Mouse (Mus musculus) heart, postnatal 4 days (tissue): Measurements from ENCODE around the gene Taf1c. TPM values are rescaled to one million over a fixed set of nuclear protein-coding genes. Genes with fewer than 3 reads are reported as not detected.

ENCODE experiments used
- DNase-seq: peaks from one replicate; pipeline ENCODE4 v3.0.0; 2021
- total RNA-seq, 2 experiments: library from RNA; stranded (reverse); gene quantifications; 2 replicates each; pipeline ENCODE4 v1.2.3; 2021

Taf1c gene
- total RNA-seq, 2 experiments from 2014 or later, result 4.3 to 4.5 TPM

GRCm38 (mm10) chr8:119572411-119572810 is 32.6 kb downstream of the Taf1c start:
- DNase-seq, result no peak

DNA sequence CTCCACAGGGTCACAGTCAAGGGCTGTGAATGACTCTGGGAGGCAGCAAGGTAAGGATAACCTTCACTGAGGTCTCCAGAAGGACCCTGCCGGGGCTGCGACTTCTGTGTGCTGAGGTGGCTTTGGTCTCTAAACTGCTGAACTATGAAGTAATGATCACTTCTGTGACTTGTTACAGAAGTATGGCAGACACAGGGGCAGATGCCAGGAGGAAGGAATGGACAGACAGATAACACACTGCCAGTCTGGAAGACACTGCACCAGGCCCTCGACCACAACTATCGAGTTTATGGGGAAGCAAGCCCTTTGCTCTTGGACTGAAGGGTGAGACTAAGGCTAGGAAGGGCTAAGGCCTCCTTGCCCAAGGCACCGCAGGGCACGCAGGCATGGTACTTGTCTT is 33.9 kb downstream of the Taf1c start:
- no peak for DNase-seq

GRCm38 (mm10) chr8:119569881-119570280 is 35.1 kb downstream of the Taf1c start:
- DNase-seq, result no peak

GRCm38 (mm10) chr8:119568951-119569350 is 36.1 kb downstream of the Taf1c start:
- DNase-seq, result no peak

DNA sequence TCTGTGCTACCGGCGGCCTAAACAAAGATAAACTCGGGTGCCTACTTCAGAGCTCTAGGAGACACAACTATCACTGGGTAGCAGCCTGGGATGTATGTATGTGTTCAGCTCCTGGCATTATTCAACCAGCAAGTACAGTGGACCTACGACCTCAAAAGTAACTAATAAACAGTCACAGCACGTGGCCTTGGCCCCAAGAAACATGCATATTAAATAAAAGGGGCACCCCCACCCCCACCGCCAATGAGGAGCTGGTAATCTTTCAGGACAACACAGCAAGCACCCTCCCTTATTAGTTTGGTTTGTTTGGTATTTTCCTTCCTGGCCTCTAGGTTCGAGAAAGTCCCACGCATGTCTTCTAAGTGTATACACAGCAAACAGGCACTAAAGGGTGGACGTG is 36.8 kb downstream of the Taf1c start:
- no peak for DNase-seq

GRCm38 (mm10) chr8:119566367-119566766 is 38.7 kb downstream of the Taf1c start:
- DNase-seq, result no peak

DNA sequence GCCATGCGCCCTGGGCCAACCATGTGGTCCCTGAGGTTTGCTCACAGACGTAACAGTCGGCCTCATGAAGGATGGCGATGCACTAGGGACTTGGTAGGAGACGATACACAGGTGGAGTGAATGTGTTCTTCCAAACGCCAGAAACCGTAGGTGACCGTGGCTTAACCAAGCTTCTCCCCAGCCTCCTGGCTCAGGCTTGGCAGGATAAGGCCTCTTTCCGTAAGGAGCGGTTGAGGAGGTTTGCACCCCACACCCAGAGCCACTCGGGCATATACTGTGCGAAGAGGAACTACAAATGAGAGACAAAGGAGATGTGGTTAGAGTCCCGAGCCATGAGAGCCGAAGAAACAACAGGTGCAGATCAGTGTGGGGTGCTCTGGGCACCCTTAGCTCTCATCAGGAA is 41.2 kb downstream of the Taf1c start:
- no peak for DNase-seq

- no peak for DNase-seq
Observed at GRCm38 (mm10) chr8:119559402-119559720, 45.7 kb downstream of the Taf1c start.

- peak; percentile 99 for DNase-seq
Observed at GRCm38 (mm10) chr8:119558603-119559401, 46.2 kb downstream of the Taf1c start, which contains the start of gene Mbtps1. Mbtps1 (minus strand) TSS chr8:119558735.

DNA sequence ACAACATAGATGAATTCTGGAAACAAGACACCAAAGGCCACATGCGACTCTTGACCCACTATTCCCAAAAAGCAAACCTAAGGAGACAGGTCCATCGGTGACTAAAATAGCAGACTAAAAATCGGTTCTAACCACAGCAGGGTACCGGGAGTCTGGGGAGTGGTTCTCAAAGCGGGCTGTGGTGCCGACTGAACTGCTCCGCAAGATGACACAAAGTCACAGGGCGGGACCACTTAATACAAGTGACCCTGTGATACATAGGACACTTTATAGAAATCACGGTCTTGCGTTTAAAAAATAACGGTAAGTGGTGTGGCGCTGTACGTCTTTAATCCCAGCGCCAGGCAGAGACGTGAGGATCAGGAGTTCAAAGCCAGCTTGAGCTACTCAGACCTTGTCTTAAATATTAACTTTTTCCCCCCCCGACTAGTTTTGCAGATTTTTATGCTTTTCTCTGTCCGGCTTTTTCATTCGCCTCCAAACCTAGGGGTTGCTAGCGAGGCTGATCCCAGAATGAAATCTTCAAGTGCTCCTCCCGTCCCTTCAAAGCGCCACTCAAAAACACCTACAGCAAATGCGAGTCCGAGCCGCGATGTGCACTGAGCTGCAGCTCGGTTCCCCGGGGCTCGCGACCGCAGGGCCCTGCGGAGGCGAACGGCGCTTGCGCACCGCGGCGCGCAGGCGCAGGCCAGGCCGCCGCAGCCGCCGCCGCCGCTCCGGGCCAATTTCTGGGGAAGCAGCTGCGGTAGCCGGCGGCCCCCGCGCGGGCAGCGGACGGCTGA is 47.0 kb downstream of the Taf1c start:
- no peak for DNase-seq

GRCm38 (mm10) chr8:119557132-119557531 is 47.9 kb downstream of the Taf1c start:
- DNase-seq, result no peak

GRCm38 (mm10) chr8:119555861-119556260 is 49.2 kb downstream of the Taf1c start:
- DNase-seq, result no peak

DNA sequence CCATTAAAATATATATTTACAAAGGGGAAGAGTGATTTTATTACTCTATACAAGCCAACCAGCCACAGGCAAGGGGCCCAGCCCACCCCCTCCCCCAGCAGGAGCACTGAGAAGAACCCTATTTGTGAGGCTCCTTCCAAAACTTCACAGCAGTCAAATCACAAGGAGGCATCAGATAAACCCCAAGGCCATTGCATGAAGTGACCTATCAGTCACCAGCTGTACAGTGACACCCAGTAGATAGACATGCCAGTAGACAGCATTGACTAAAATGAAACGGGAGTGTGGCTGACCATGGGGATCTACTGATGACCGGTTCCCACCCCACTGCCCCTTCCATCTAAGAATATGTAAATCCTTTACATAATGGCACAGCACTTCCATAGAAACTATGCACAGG is 52.1 kb downstream of the Taf1c start:
- DNase-seq, result no peak

DNA sequence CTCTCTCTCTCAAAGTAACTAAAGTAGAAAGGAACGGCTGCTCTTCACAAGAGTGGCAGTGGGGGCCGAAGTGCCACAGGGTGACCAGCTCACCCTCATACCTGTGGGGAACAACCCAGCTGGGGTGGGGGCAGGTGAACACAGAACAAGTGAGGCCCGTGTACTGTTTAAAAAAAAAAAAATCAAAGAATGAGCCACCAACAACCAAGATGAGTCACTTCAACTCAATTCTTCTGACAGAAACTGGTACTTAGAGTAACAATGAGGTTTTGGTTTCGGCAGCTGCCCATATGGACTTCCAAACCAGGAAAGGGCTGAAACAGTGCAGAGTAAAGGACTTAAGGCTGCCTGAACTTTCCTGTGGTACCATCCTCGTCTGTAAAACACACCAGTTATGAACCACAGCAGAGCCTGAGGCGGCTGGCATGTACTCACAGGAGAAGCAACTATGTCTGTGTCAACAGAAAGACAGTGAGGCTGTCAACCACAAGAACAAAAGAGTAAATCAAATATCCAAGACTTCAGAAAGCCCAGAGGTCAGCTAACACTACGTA is 56.4 kb downstream of the Taf1c start:
- no peak for DNase-seq

Other genes with a start within 250 kb of the Taf1c start
- gene Mlycd, start 210.3 kb downstream of the Taf1c start, total RNA-seq, result 10 to 100 TPM; 70.4 to 72.5 TPM
- 1 to 10 TPM in 1 of 2 experiments, under 1 TPM in 1; 0.55 to 1.5 TPM for gene Osgin1, start 171.1 kb downstream of the Taf1c start, total RNA-seq
- gene Necab2, start 158.5 kb downstream of the Taf1c start, total RNA-seq, result under 1 TPM in 1 of 2 experiments, not detected in 1; 0.23 TPM
- gene Slc38a8, start 103.5 kb downstream of the Taf1c start, total RNA-seq, result not detected
- gene Mbtps1, start 46.5 kb downstream of the Taf1c start, total RNA-seq, result 10 to 100 TPM; 68.6 to 70.0 TPM
- 10 to 100 TPM; 18.4 to 20.2 TPM for gene Hsdl1, start 30.0 kb downstream of the Taf1c start, total RNA-seq
- not detected for gene Dnaaf1, start 30.0 kb downstream of the Taf1c start, total RNA-seq
- not detected for gene Adad2, start 7.5 kb upstream of the Taf1c start, total RNA-seq
- gene Kcng4, start 30.5 kb upstream of the Taf1c start, total RNA-seq, result not detected
- 10 to 100 TPM; 26.3 to 26.8 TPM for gene Wfdc1, start 61.1 kb upstream of the Taf1c start, total RNA-seq
- gene Atp2c2, start 94.8 kb upstream of the Taf1c start, total RNA-seq, result not detected
- 1 to 10 TPM; 9.0 to 9.2 TPM for gene Tldc1, start 173.2 kb upstream of the Taf1c start, total RNA-seq
- gene Cotl1, start 235.3 kb upstream of the Taf1c start, total RNA-seq, result 10 to 100 TPM; 51.5 to 56.0 TPM